8 mouse cellular contexts compared by ENCODE assay signal in genomic region chr11:116108464-116109137, GRCm38 (mm10). TPM values are rescaled to one million over a fixed set of nuclear protein-coding genes. Genes with fewer than 3 reads are reported as not detected.
A peak's percentile ranks its signal among the peaks of the same experiment; 100 is the strongest.
DNase-seq lines count a peak whose midpoint lies in the region; ATAC-seq and TF ChIP-seq lines count a peak whose summit lies in the region.

No protein-coding gene starts in this region.

- DNase-seq in layer of hippocampus, adult 2 months (ENCODE audit: low spot score in 2 of 2): no peak
- DNase-seq in layer of hippocampus, adult 11-12 months (ENCODE audit: low spot score): no peak
- DNase-seq in kidney, postnatal 0 days (ENCODE audit: low spot score): no peak
- DNase-seq in lung, postnatal 4 days: peak; percentile 64 to 67
- DNase-seq in layer of hippocampus, adult 9-10 months (ENCODE audit: low spot score): no peak
- DNase-seq in B cell, adult 2 months: no peak

- TF ChIP-seq CTCF in layer of hippocampus, adult 2 months (conservative IDR thresholded peaks at IDR 0.05): no peak
- TF ChIP-seq CTCF in kidney, postnatal 0 days (IDR thresholded peaks at IDR 0.05; ENCODE audit: low read depth): no peak

- H3K4me3 ChIP-seq in layer of hippocampus, adult 2 months: peak overlapping the region; percentile 56
- H3K4me3 ChIP-seq in embryonic facial prominence, embryonic 13.5 days: peak overlapping the region; percentile 50
- peak overlapping the region; percentile 71 to 88 for H3K4me3 ChIP-seq in heart, embryonic 14.5 days (ENCODE audit: control insufficient read depth in 1 of 2, insufficient read depth in 1 of 2, low read depth in 1 of 2, low read length in 2 of 2)
- H3K4me3 ChIP-seq in kidney, postnatal 0 days (replicated peaks; ENCODE audit: low read depth, low read length): peak overlapping the region; percentile 58

- H3K9me3 ChIP-seq in embryonic facial prominence, embryonic 13.5 days: no peaks in the 10 kb centered on the region
- H3K9me3 ChIP-seq in heart, embryonic 14.5 days (ENCODE audit: control insufficient read depth, low read length): no peaks in the 10 kb centered on the region
- H3K9me3 ChIP-seq in kidney, postnatal 0 days (replicated peaks; ENCODE audit: low read length): no peaks in the 10 kb centered on the region

- H3K27me3 ChIP-seq in embryonic facial prominence, embryonic 13.5 days: peaks cover 69% of the 10 kb centered on the region
- no peaks in the 10 kb centered on the region for H3K27me3 ChIP-seq in heart, embryonic 14.5 days (ENCODE audit: control insufficient read depth, insufficient read depth, low read length)
- H3K27me3 ChIP-seq in kidney, postnatal 0 days (ENCODE audit: insufficient read depth, low read length): no peaks in the 10 kb centered on the region

- H3K9ac ChIP-seq in embryonic facial prominence, embryonic 13.5 days: peak overlapping the region; percentile 44; the same call in 1 of the 2 replicates
- H3K9ac ChIP-seq in heart, embryonic 14.5 days (ENCODE audit: low read length): peak overlapping the region; percentile 95
- peak overlapping the region; percentile 73; the same call in 1 of the 2 replicates for H3K9ac ChIP-seq in kidney, postnatal 0 days (ENCODE audit: low read depth, low read length)

- peak overlapping the region; percentile 82 for H3K4me2 ChIP-seq in embryonic facial prominence, embryonic 13.5 days
- peak overlapping the region; percentile 79 for H3K4me2 ChIP-seq in heart, embryonic 14.5 days (ENCODE audit: low read length)
- H3K4me2 ChIP-seq in kidney, postnatal 0 days (ENCODE audit: low read length): peak overlapping the region; percentile 84

- peaks cover 60% of the 10 kb centered on the region for H3K4me1 ChIP-seq in embryonic facial prominence, embryonic 13.5 days
- H3K4me1 ChIP-seq in heart, embryonic 14.5 days (ENCODE audit: control insufficient read depth in 2 of 2, insufficient read depth in 2 of 2, low read length in 2 of 2): peaks cover 37 to 56% of the 10 kb centered on the region in 2 experiments
- H3K4me1 ChIP-seq in kidney, postnatal 0 days (replicated peaks; ENCODE audit: insufficient read depth, low read length): peaks cover 39% of the 10 kb centered on the region

- H3K27ac ChIP-seq in layer of hippocampus, adult 2 months: peak overlapping the region; percentile 79; the same call in 1 of the 2 replicates
- H3K27ac ChIP-seq in embryonic facial prominence, embryonic 13.5 days: no peak overlapping the region
- H3K27ac ChIP-seq in heart, embryonic 14.5 days (replicated peaks in 1 of 2; ENCODE audit: control insufficient read depth in 1 of 2, insufficient read depth in 1 of 2, low read depth in 2 of 2, low read length in 2 of 2): peak overlapping the region; percentile 68 to 83
- peak overlapping the region; percentile 81 for H3K27ac ChIP-seq in kidney, postnatal 0 days

- H3K36me3 ChIP-seq in embryonic facial prominence, embryonic 13.5 days: no peaks in the 10 kb centered on the region
- H3K36me3 ChIP-seq in heart, embryonic 14.5 days (ENCODE audit: control insufficient read depth, insufficient read depth, low read length): peaks cover 28% of the 10 kb centered on the region
- no peaks in the 10 kb centered on the region; the same call in 1 of the 2 replicates for H3K36me3 ChIP-seq in kidney, postnatal 0 days (ENCODE audit: insufficient read depth, low read length)

- ATAC-seq in embryonic facial prominence, embryonic 13.5 days (ENCODE audit: insufficient number of reproducible peaks, insufficient read depth, low FRiP score, low TSS enrichment, low read depth): no peak
- ATAC-seq in heart, embryonic 14.5 days (ENCODE audit: insufficient number of reproducible peaks, insufficient read depth, low FRiP score, low read depth): no peak
- no peak for ATAC-seq in kidney, postnatal 0 days (replicated peaks; ENCODE audit: low FRiP score, low read depth)

- 4% methylated on average over 23 of the region's 23 CpGs for WGBS in embryonic facial prominence, embryonic 13.5 days
- WGBS in heart, embryonic 14.5 days: 7% methylated on average over 23 of the region's 23 CpGs
- WGBS in kidney, postnatal 0 days: 11% methylated on average over 23 of the region's 23 CpGs

RNA-seq across cellular contexts. Expression of gene Trim47, which starts 18.4 kb away (rescaled TPM):
- 1 to 10 TPM; 4.6 to 7.2 TPM for total RNA-seq in layer of hippocampus, adult 2 months (2021)
- 8.6 and 9.4 TPM in 2 replicates for polyA plus RNA-seq in embryonic facial prominence, embryonic 13.5 days (2015; fragmentation: Nextera tagmentation; extraction: Ambion mirVana)
- 63.3 and 66.1 TPM in 2 replicates for polyA plus RNA-seq in heart, embryonic 14.5 days (2014; fragmentation: Nextera tagmentation; extraction: Ambion mirVana)
- 40.8 and 41.7 TPM in 2 replicates for polyA plus RNA-seq in kidney, postnatal 0 days (2015; fragmentation: Nextera tagmentation; extraction: Ambion mirVana)

RNA-seq across cellular contexts. Expression of gene Wbp2, which starts 21.8 kb away (rescaled TPM):
- 100 to 1,000 TPM; 417 to 440 TPM for total RNA-seq in layer of hippocampus, adult 2 months (2021)
- 48.8 and 52.0 TPM in 2 replicates for polyA plus RNA-seq in embryonic facial prominence, embryonic 13.5 days (2015; fragmentation: Nextera tagmentation; extraction: Ambion mirVana)
- 139 and 141 TPM in 2 replicates for polyA plus RNA-seq in heart, embryonic 14.5 days (2014; fragmentation: Nextera tagmentation; extraction: Ambion mirVana)
- polyA plus RNA-seq in kidney, postnatal 0 days (2015; fragmentation: Nextera tagmentation; extraction: Ambion mirVana): 121 and 125 TPM in 2 replicates

RNA-seq across cellular contexts. Expression of gene Trim65, which starts 22.3 kb away (rescaled TPM):
- 1 to 10 TPM; 6.9 to 7.7 TPM for total RNA-seq in layer of hippocampus, adult 2 months (2021)
- polyA plus RNA-seq in embryonic facial prominence, embryonic 13.5 days (2015; fragmentation: Nextera tagmentation; extraction: Ambion mirVana): 2.8 and 3.2 TPM in 2 replicates
- polyA plus RNA-seq in heart, embryonic 14.5 days (2014; fragmentation: Nextera tagmentation; extraction: Ambion mirVana): 3.8 and 4.8 TPM in 2 replicates
- polyA plus RNA-seq in kidney, postnatal 0 days (2015; fragmentation: Nextera tagmentation; extraction: Ambion mirVana): 3.1 and 3.3 TPM in 2 replicates

RNA-seq across cellular contexts. Expression of gene Mrpl38, which starts 30.1 kb away (rescaled TPM):
- 10 to 100 TPM; 64.6 to 66.8 TPM for total RNA-seq in layer of hippocampus, adult 2 months (2021)
- 75.2 and 80.0 TPM in 2 replicates for polyA plus RNA-seq in embryonic facial prominence, embryonic 13.5 days (2015; fragmentation: Nextera tagmentation; extraction: Ambion mirVana)
- 92.3 and 96.6 TPM in 2 replicates for polyA plus RNA-seq in heart, embryonic 14.5 days (2014; fragmentation: Nextera tagmentation; extraction: Ambion mirVana)
- polyA plus RNA-seq in kidney, postnatal 0 days (2015; fragmentation: Nextera tagmentation; extraction: Ambion mirVana): 81.1 and 89.8 TPM in 2 replicates

RNA-seq across cellular contexts. Expression of gene Unc13d, which starts 30.8 kb away (rescaled TPM):
- total RNA-seq in layer of hippocampus, adult 2 months (2021): 1 to 10 TPM; 1.3 to 2.1 TPM
- polyA plus RNA-seq in embryonic facial prominence, embryonic 13.5 days (2015; fragmentation: Nextera tagmentation; extraction: Ambion mirVana): 2.7 and 2.9 TPM in 2 replicates
- 0.66 and 0.69 TPM in 2 replicates for polyA plus RNA-seq in heart, embryonic 14.5 days (2014; fragmentation: Nextera tagmentation; extraction: Ambion mirVana)
- polyA plus RNA-seq in kidney, postnatal 0 days (2015; fragmentation: Nextera tagmentation; extraction: Ambion mirVana): 0.54 and 0.75 TPM in 2 replicates

Comparison
In these comparisons a context has a peak if more than half of its experiments do, and no peak if none do; other contexts are left out.
1. DNase-seq: peak in lung, postnatal 4 days (2 of 2); none in layer of hippocampus, adult 2 months (0 of 2), layer of hippocampus, adult 11-12 months (single experiment), kidney, postnatal 0 days (single experiment), layer of hippocampus, adult 9-10 months (single experiment) and B cell, adult 2 months (0 of 2).
2. H3K9ac ChIP-seq: peak in every context shown above with its lines; median percentile 95 in heart, embryonic 14.5 days; 73 in kidney, postnatal 0 days; 44 in embryonic facial prominence, embryonic 13.5 days.
3. Peak in every context shown above with its lines, with median percentiles within 50 percentile points of each other: H3K4me3 ChIP-seq and H3K4me2 ChIP-seq.